Mouse (Mus musculus) layer of hippocampus, adult 8-10 months (tissue): ENCODE data around the gene Rprml. TPM values are rescaled to one million over a fixed set of nuclear protein-coding genes. Genes with fewer than 3 reads are reported as not detected.

ENCODE experiments used
- DNase-seq, 2 experiments: peaks; one replicate each; pipeline ENCODE4 v3.0.0; 2022; ENCODE audit warnings: low spot score in 2 of 2
- total RNA-seq, 4 experiments: library from RNA; stranded (reverse); gene quantifications; 2 replicates each; pipeline ENCODE4 v1.2.4; 2022

Rprml gene
- 100 to 1,000 TPM in 1 of 4 experiments, 10 to 100 TPM in 3; 77.2 to 102 (median 98.0) TPM for total RNA-seq

DNA sequence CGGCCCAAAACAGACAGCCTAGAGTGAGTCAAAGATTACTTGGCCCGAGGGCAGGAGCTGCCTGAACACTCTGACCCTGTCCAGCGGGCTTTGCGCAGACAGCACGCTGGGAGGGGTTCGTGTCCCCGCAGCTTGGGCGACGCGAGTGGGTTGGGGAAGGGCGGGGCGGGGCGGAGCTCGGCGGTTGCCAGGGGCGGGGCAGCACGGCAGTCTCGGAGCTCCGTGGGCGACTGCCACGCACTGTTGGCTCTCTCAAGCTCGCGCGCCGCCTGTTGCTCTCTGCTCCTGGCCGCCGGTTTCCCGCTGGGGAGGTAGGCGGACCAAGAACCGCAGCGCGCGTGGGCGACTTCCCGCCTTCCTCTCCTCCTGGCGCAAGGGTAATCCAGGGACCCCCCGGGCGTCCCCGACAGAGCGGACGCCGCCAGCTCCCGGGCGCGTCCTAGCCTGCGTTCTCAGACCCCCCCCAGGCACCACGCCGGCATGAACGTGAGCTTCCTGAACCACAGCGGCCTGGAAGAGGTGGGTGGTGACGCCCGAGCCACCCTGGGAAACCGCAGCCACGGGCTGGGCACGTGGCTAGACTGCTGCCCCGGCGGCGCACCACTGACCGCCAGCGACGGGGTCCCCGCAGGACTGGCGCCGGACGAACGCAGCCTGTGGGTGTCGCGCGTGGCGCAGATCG lies at the start of gene Rprml:
TSS of gene Rprml (plus strand) at position 270 of the 682 bp plus-strand sequence.
- peak; percentile 81 to 86 for DNase-seq

DNA sequence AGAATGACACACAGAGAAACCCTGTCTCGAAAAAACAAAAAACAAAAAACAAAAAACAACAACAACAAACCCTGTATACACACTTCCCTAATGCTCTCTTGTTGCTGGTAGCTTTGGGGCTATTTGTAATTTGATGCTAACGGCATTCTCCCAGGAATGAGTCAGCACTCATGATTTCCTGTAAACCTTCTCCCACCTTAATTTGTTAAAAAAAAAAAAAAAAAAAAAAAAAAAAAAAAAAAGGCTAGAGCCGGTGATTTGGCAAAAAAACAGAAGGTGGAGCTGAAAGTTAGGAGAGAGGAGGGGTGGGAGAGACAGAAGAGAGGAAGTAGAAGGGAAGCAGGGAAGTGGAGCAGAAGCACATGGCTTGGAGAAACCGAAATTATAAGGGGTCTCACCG lies 42.8 kb upstream of the Rprml start:
- DNase-seq: no peak

DNA sequence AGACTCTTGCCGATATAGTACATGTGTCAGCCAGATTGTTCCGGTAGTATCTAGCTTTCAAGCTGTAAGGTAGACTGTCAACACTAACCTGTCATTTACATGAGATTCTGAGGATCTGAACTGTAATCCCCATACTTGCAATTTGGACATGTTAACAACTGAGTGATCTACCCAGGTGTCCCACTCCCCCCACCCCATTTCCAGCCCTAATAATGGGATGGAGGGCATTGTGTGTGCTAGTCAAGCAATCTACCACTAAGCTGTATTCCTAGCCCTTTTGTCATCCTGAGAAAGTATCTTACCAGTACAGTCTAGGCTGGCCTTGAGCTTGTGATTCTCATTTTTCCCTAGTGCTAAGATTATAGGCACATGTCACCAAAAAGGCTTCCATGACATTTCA lies 38.6 kb upstream of the Rprml start:
- no peak for DNase-seq

DNA sequence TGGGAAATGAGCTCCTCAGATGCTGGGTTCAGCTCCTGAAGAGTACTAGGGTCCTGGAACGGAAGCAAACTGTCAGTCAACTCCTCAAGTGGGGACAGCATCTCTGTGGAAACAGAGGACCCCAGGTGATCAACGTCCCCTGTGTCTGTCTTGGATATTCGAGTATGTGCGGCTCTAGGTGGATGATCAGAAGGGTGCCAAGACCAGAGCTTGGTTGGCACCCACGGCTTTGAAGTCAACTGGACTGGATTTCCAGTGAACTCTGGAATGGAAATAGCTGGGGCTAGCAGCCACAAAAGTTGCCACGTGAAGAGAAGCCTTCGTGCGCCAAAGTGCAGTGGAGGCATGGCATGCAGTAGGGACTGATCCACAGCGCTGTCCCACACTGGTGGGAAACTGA lies 28.3 kb upstream of the Rprml start, which contains the start of gene Gm884:
TSS of gene Gm884 (minus strand) at position 101 of the 400 bp plus-strand sequence.
- DNase-seq: no peak

DNA sequence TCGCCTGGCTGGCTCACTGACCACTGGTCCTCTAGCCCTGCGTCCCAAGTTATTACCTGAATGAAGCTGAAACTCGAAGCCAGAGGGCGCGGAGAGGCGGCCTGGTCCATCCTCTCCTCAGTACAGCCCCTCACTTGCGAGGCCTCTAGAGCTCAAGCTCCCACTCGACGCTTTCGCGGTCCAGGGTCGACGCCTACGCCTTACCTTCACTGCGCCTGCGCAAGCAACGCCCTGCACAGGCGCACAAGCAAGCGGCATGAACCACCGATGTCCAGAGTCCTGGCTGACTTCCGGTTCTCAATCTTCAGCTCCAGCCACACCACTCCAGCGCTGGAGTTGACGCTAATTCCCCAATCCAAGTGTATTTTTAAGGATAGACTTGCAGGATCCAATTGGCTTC lies 21.9 kb upstream of the Rprml start:
- no peak for DNase-seq

DNA sequence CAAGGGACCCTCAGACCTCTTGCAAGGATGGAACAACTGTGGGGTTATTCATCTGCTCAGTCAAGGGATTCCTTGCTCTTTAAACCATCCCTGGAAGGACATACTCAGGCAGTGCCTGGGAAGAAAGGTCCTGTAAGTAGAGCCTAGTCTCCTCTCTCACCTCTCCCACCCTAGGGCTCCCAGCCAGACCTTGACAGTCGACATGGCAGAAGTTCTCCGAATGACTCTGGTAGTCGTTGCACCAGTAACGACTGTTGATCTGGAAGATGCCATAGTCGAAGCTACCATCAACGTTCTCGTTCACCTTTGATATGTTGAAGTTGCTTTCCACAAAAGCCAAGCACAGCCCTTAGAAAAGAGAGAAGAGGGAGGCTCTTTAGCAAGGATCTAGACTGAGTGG lies 14.6 kb upstream of the Rprml start:
- DNase-seq: no peak

DNA sequence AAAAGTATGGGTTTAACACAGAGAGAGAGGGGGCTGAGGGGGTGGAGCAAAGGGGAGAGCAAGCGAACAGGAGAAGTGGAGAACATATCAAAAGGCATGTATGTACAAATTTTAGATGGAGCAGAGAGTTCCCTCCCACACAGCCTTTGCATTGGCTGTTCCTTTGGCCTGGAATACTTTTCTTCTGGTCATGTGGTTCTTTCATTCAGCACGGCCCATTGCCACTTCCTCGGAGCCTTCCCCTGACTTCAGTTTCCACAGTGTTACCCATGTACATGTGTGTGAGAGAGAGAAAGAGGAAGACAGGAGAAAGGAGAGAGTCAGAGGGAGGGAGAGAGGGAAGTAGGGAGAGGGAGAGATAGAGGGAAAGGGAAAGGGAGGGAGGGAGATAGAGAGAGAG lies 13.9 kb upstream of the Rprml start:
- no peak for DNase-seq

DNA sequence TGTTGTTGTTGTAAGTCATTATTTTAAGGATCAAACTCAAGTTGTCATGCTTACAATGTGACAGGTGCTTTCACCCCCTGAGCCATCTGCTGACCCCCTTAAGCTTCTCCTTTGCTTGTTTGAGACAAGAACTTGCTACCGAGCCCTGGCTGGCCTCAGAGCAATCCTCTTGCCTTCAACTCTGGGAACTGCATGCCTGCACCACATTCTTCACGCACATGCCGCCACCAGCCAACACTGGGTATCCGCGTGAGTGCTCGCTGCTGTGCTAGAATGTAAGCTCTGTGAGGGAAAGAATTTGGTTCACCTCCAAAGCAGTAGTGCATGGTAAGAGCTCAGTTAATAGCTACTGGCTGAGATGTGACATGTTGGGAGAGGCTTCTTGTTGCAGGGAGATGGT lies 13.1 kb upstream of the Rprml start:
- no peak for DNase-seq

DNA sequence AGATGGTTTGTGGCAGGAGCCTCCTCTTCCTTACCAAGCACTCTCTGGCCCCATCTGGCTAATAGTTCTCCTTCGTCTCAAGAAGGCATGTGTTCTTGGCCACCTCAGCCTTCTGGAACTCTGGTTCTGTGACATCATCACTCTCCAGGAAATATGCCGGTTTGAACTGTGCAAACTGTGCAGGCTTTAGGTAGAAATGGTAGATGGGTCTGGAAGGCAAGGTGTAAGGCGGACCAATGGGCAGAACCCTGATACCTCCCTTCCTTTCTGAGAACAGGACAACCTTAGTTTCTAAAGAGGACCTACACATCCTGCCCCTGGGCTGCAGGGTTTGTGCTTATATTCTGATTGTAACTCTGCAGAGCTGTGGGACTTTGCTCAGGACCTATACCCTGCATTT lies 10.6 kb upstream of the Rprml start, which contains the start of gene Lyzl6:
TSS of gene Lyzl6 (minus strand) at position 101 of the 400 bp plus-strand sequence.
- DNase-seq: no peak

DNA sequence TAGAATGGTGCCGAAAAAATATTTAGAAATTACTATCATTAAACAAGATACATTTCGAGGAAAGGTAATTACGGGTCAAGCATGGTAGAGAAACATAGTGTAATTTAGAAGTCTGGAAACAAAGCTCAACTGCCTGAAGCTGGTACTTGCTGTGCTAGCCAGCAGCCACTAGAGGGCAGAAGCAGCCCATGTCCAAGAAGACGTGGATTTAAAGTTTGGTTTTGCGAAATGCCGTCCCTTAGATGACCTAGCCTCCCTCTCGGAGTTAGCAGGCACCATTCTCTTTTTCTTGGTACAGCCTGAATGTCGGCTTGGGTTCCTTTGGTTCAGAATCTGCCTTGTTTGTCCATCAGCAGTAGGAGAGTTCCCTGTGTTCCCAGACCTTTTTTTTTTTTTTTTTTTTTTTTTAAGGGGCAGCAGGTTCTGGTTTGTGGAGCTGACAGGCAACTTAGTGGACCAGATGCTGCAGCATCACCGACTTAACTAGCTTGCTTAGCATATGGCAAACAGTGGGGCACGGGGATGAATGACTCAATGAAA lies 9.9 kb upstream of the Rprml start:
- DNase-seq: peak in 1 of 2 experiments; percentile 69

DNA sequence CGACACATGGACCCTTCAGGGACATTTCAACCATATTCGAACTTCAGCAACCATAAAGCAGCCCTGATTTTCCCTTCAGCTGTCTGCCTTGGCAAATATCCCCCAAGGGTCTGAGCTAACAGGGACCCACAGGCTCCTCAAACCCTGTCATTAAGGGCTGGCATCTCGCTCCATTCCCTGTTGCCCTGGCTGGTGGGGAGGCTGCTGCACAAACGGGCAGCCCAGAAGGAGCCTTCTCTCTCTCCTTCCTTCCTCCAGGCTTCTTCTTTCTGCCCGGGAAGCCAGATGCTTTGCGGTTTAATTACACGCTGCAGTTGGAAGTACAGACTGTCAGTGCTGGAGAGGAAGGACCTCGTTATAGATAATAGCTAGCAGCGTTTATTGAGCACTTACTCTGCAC lies 6.2 kb upstream of the Rprml start:
- DNase-seq: no peak

DNA sequence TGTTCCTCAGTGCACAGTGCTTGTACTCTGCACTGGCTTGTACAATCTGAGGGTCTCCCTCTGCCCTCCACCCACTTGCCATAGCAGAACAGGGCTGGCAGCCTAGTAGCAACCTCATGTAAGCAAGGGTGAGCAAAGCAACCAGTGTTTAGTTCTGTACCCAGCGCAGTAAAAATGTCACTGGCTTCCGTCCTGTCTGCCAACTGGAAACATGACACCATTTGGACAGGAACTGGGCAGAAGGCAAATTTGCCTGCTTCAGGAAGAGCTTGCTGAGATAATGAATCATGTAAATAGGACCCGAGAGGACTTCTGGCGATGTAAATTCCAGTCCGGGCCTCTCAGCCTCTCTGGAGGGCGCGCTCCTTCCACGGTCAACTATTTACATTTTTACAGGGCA lies 3.6 kb upstream of the Rprml start:
- peak in 1 of 2 experiments; percentile 4 for DNase-seq

DNA sequence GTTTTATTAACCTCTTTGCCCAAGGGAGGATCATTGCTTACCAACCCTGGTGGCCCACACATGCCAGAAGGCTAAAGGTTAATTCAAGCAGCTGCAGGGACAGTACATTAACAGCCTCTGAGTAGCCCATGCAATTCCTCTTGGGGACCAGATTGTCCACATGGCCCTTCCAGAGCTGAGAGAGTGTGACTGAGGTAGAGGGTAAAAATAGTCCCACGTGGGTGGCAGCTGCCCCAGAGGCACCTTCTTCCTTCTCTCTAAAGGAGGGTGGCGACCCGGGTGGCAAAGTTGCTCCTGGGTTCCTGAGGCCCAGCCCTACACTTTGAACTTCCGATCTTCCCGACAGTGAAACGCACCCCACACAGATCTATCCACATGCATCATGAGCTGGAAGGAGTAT lies 3.1 kb upstream of the Rprml start:
- DNase-seq: peak in 1 of 2 experiments; percentile 0

DNA sequence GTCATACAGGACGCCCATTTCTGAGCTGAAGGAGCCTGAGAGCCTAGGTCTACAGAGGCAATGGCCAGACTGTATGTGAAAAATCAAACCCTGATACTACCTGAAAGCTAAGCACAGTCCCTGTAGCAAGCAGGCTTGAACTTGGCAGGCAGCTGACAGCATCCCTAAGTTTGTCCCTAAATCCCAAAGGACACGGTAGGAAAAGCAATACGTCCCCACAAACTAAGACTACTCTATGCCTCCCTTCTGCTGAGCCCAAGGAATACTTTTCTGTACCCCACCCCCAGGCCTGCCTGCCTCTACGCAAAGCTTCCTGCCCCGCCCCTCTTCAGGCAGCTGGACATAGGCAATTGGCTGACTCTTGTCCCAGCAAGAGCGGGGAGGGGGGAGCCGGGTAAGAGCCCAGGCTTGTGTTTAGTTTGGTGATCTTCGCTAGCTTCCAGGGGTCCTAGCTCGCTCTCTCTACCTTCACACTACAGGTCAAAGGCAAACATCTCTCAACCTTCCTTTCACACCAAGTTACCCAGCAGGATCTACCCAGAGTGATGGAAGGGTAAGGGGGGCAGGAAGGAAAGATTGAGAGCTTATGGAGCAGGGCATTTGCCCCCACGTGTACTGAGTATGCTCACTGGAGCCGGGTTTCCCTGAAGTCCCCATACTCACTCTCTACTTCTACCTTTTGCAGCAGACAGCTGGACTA lies 1.3 kb upstream of the Rprml start:
- peak in 1 of 2 experiments; percentile 3 for DNase-seq

DNA sequence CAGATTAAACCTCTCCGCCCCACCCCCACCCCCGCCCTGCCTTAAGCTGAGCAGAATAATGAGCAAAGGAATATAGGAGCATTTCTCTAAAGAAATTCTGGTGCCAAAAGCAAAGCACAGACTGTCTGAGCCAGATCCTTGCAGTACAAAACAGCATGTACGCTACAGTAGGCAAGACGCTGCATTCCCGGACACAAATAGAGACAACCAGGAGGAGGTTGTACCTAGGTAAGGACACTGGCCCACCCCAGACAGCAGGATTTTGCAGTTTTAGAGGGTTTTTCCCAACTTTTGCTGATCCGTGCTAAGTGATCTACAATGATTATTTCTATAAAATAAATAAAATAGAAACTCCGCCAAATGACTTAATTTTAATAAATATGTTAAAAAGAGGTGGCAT lies 714 bp upstream of the Rprml start:
- peak in 1 of 2 experiments; percentile 61 for DNase-seq

DNA sequence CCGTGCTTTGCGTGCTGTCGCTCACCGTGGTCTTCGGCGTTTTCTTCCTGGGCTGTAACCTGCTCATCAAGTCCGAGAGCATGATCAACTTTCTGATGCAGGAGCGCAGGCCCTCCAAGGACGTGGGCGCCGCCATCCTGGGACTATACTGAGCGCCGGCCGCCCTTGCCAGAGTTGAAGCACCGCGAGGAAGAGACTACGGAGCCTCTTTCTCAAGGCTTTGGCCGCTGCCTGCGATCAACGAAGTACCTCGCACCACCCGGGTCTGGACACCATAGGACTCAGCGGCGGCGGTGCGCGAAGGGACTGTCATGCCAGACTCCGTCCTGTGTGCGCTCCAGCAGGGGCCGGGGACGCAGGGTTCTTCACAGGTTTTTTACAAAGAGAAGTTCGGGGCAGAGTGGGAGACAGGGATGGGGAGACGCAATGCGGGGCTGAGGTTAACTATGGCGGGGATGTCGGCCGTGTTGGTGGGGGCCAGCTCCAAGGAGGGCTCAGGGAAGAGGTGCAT lies 668 bp downstream of the Rprml start:
- DNase-seq: no peak

DNA sequence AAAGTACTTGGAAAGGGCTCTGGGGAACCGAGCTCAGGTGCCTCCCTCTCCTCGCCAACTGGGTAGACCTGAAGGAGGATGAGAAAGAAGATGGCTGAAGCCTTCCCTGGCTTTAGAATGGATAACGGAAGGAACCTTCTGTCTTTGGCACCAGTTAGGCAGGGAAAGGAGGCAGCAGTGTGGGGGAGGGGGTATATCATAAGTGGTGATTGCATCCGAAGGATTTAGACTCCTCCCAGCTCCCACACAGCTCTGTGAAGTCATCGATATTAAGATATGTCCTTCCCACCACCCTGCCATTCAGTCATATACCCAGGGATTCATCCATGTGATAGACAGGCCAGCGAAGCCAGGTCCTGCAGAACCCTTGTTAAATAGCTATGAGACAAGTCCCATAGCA lies 2.1 kb downstream of the Rprml start:
- DNase-seq: peak in 1 of 2 experiments; percentile 51

DNA sequence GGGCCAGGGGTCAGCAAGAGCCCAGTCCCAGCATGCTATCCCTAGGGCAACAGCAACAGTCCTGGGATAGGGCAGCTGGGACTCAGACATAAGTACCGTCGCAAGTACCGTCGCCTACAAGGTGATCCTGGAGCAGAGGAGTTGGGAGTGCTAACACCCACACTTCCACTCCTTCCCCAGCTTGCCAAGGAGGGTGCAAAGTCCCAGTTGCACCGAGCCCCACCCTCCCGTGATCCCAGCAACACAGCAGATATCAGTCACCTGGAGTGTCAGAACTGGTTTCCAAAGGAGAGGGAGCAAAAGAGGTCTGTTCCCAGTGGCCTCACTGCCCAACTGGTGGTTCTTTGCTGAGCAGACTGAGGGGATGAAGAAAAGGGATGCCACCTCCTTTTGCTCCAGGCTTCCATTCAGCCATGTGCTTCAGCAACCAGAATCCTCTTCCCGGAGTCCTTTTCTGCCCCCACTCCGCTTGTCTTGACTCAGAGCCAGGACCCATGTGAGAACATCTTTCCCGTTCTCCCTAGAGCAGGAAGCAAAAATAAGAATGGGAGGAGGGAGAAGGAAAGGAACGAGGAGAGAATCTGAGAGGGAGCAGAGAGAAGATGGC lies 4.1 kb downstream of the Rprml start:
- DNase-seq: peak in 1 of 2 experiments; percentile 38

DNA sequence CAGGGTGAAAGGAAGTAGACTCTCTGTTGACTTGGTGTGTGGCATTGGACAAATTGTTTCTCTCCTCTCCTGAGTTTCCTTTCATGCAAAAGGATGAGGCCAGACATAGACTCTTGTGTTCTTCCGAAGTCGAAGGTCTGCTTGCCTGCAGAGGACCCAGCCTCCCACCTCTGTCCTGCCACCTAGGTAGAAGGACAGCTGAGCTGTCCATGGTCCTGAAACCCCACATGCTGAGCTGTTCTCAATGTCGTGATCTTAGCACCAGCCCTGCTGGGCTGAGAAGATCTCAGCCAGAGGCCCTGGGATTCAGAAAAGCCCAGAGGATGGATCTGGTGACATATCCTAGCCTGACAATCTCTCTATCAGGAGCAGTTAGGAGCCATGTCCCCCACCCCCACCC lies 7.2 kb downstream of the Rprml start:
- no peak for DNase-seq

DNA sequence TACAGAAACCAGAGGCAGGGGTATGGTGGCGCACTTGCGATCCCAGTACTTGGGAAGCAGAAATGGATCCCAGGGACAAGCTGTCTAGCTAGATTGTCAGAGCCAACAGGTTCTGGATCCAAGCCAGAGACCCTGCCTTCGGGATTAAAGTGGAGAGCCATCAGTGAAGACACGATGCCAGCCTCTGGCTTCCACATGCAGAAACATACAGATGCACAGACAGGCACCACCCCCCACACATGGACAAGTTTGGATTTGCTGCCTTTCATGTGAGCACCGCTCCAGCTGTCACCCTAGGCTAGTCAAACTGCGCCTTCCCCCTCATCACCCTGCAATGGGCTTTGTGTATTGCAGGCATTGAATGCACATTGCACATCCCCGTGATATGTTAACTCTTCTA lies 8.8 kb downstream of the Rprml start:
- DNase-seq: no peak

DNA sequence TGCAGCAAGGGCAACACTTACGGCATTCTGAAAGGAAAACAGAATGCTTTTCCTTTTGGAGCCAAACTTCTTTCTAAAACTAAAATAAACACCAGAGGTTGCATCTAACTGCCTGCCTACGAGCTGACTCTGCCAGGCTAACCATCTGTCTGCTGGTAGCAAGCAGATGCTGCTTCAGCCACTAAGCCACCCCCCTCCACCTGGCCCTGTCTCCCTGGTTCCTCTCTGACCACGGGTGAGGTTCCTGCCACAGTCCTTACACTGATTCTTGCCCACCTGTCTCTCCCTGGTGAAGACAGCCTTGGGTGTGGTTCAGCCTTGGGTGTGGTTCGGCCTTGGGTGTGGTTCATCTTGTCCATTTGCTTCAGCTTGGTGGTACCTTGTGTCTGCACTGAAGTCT lies 12.5 kb downstream of the Rprml start:
- peak in 1 of 2 experiments; percentile 67 for DNase-seq

DNA sequence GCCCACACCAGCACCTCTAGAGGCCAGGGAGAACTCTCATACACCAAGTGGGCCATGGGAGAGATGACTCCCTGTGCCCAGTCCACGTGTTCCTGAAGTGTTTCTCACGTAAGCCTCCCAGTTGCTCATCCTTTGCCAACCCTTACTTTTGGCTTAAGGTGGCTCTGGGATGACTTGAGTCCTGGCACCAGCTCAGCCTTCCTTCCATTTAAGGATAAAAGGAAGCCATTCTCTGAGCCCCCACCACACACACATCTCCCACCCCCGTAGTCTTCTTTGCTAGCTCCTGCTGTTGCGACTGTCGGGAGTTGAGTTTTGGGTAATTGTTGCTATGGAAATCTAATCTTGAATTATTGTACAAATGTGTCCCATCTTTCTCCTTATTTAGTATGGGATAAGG lies 13.2 kb downstream of the Rprml start:
- peak; percentile 67 to 77 for DNase-seq
